Mouse (Mus musculus): ENCODE results near the gene Fitm1.

The Fitm1 gene

GRCm38 (mm10) chr14:55575302-55575701 is at the start of gene Fitm1:
Fitm1 (plus strand) TSS chr14:55575617.
- DNase-seq: no peak

GRCm38 (mm10) chr14:55526674-55527073 is 48.7 kb upstream of the Fitm1 start:
- DNase-seq: no peak

DNA sequence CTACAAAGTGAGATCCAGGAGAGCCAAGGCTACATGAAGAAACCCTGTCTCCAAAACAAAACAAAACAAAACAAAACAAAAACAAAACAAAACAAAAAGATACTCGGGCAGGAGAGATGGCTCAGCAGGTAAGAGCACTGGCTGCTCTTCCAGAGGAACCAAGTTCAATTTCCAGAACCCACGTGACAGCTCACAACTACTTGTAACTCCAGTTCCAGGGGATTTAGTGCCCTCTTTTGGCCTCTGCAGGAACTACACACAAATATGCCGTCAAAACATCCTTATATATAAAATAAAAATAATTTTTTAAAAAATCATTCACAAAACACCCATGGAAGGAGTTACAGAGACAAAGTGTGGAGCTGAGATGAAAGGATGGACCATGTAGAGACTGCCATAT is 47.5 kb upstream of the Fitm1 start:
- peak; percentile 48 for DNase-seq

GRCm38 (mm10) chr14:55536116-55536745 is 39.2 kb upstream of the Fitm1 start:
- peak; percentile 65 for DNase-seq

- DNase-seq: peak; percentile 96
Measured at GRCm38 (mm10) chr14:55540067-55540786, 35.2 kb upstream of the Fitm1 start, which contains the start of gene Pck2. Pck2 (plus strand) TSS chr14:55540266.

DNA sequence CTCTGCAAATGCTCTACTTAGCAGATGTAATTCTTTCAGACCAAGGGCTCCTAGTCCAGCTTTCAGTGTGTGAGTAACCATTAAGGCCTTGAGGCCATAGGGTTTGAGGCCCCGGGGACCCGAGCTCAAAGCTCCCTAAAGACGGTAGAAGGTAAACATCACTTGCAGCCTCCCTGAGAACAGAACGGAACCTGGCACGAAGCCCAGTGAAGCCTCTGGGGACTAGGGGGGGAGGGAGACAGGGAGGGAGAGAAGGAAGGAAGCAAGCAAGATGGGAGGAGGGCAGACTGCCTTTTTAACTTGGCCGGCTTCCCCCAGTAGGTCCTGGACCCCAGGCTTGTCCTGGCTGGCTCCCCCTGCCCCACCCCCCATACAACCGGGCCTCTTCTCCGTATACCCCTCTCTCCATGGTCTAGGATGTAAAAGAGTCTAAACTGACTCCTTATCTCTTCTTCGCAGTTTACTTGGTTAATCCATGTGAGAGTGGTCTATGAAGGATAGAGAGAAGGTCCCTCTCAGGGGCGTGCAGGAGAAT is 34.6 kb upstream of the Fitm1 start:
- DNase-seq: peak; percentile 72

DNA sequence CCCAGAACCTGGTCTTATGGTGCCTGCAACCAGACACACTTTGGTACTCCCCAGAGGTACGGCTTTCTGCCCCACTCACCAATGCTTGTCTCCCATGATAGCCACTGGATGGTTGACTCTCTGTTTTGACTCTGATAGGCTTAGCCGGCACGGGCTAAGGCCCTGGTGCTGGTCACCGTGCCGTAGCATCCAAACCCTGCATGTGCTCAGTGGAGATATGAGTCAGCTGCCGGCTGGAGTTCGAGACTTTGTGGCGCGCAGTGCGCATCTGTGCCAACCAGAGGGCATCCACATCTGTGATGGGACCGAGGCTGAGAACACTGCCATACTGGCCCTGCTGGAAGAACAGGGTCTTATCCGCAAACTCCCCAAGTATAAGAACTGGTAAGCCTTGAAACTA is 33.1 kb upstream of the Fitm1 start:
- DNase-seq: peak; percentile 26

GRCm38 (mm10) chr14:55544334-55544733 is 31.1 kb upstream of the Fitm1 start:
- no peak for DNase-seq

GRCm38 (mm10) chr14:55550191-55550590 is 25.2 kb upstream of the Fitm1 start:
- no peak for DNase-seq

- DNase-seq: no peak
Measured at GRCm38 (mm10) chr14:55551347-55551746, 24.1 kb upstream of the Fitm1 start.

GRCm38 (mm10) chr14:55551794-55552193 is 23.6 kb upstream of the Fitm1 start:
- no peak for DNase-seq

DNA sequence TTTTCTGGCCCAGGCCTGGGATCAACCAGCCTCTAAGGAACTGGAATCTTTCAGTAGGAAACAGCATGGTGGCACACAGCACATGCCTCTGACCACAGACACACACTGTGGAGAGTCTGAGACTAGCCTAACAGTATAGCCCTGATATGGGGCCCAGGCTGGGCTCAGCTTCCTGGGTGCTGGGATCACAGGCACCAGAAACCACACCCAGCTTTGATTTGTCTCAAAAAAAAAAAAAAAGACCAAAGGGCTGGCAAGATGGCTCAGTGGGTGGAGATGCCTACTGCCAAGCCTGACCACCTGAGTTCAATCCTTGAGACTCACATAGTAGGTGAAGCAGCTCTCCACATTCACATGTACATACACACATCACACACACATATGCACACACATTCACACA is 20.8 kb upstream of the Fitm1 start:
- DNase-seq: no peak

GRCm38 (mm10) chr14:55555788-55556187 is 19.6 kb upstream of the Fitm1 start:
- peak; percentile 39 for DNase-seq

DNA sequence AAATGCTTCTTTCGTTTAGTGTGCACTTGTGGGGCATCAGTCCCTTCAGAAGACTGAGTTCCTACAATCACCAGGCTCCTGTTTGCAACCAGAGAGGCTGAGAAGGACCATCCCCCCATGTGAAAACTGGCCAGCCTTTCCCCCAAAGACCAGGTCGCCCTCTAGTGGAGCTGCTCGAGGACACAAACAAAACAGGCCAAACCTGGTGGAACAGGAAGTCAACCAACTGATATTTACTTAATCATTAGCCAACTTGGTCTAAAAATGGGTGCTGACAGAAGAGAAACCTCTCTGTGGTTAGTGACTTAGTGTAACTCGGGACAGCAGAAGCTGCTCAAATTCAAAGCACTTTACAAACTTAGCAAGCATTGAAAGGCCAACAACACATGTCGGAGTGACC is 18.4 kb upstream of the Fitm1 start:
- peak; percentile 87 for DNase-seq

- DNase-seq: no peak
Measured at GRCm38 (mm10) chr14:55557587-55557986, 17.8 kb upstream of the Fitm1 start.

DNA sequence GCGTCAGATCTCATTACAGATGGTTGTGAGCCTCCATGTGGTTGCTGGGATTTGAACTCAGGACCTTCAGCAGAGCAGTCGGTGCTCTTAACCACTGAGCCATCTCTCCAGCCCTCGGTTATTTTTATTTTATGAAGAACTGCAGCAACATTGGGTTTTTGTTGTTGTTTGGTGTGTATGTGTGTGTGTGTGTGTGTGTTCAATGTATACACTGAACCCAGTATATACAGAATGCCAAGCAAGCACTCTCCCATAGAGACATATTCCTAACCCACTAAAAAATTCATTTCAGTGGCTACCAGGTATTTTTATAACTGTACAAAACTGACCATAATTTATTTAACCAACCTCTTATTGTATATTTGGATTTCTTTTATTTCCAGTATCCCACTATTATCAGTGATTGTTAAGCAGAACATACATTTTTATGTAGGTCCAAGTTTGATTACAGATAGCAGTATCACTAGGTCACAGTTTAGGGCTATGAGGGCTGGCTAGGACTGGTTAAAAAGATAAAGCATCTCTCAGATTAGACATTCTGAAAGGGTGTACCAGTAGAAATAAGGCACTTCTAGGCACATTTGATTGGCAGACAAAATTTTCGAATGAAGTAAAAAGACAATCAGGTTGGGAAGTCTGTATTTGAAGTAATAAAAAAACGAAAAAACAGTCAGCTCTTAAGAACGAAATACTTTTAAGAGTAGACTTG is 16.5 kb upstream of the Fitm1 start:
- DNase-seq: peak; percentile 32

GRCm38 (mm10) chr14:55559799-55560201 is 15.6 kb upstream of the Fitm1 start, which contains the start of gene Dcaf11:
Dcaf11 (plus strand) TSS chr14:55560006.
- DNase-seq: peak; percentile 94

DNA sequence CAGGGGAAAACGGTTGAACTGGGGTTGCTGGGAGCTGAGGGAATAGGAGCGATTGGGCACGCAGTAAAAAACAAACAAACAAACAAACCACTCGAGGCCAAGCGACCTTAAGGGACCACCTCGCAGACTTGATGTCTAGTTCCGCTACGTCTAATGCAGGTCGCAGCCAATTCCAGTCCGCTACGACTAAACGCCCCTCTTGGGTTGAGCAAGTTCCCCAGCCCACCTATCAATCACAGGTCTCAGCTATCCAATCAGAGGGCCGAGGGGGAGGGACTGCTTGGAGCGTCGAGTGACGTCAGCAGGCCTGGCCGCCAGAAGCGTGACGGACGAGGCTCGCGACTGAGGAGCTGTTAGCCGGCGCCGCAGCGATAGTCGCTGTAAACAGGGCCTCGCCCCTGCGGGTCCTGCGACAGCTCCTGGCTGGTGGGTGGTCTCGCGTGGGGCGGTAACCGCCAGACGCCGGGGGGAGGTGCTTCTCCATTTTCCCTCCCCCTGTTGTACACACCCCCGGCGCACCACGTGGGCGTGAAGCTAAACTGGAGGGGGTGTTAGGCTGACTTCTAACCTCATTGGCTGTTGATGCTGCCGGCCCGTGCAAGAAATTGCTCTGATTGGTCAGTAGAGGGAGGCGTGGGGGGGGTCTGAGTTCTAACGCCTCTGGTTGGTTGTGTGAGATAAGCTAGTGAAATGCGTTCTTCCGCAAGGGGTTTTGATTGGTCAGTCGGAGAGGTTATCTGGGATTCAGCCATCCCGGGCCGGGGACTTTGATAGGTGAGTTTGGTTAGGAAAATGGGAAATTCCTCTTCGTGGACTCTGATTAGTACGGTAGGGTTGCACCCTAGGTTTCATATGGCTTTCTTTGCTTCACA is 15.0 kb upstream of the Fitm1 start, which contains the start of gene A730061H03Rik:
Gene A730061H03Rik, minus strand, starts transcription at position 205 of the 872 bp plus-strand sequence.
- DNase-seq: peak; percentile 99

DNA sequence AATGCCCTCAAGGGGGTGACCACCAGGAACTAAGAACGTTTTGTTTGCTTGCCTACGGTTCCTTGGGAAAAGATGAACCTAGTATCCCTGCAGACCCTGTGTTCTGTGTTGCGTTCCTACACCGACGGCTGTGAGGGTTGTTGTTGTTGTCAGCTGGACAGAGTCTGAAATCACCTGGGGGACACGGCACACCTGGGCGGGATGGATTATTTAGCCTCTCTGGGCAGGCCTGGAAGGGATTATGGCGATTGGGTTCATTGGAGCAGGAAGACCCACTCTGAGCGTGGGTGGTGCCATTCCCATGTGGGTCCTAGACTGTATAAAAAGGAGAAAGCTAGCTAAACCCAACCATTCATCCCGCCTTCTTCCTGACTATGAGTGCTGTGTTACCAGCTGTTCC is 13.6 kb upstream of the Fitm1 start:
- DNase-seq: no peak

DNA sequence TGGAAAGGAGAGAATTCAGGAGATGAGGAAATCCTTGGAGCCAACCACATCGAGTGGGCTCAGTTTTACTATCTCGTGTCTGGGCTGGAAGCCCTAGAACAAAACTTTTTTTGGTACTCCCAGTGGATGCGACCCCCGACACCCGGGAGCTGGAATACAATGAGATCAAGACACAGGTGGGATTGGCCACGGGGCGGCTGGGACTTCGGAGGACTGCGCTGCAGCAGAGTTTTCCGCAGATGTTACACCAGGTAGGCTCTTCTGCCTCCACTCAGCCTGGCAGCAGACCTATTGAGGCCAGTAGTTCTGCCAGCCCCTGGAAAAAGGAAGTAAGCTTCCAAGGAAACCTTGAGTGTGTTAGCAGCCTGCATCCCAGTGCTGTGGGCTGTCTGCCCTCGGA is 12.2 kb upstream of the Fitm1 start:
- DNase-seq: no peak

- DNase-seq: no peak
Measured at GRCm38 (mm10) chr14:55565748-55566147, 9.7 kb upstream of the Fitm1 start.

GRCm38 (mm10) chr14:55567496-55567895 is 7.9 kb upstream of the Fitm1 start:
- no peak for DNase-seq
